Mouse (Mus musculus) layer of hippocampus, postnatal 36 days (tissue): ENCODE measurements at regions not wholly inside any gene's neighbourhood (a gene's known extent, or its start where the extent isn't known, plus 50 kb on each side); places are given as distances from the start of the nearest gene placed in this dataset.

Experiments used
- DNase-seq, 2 experiments: peaks; one replicate each; pipeline ENCODE4 v3.0.0; 2022

DNA sequence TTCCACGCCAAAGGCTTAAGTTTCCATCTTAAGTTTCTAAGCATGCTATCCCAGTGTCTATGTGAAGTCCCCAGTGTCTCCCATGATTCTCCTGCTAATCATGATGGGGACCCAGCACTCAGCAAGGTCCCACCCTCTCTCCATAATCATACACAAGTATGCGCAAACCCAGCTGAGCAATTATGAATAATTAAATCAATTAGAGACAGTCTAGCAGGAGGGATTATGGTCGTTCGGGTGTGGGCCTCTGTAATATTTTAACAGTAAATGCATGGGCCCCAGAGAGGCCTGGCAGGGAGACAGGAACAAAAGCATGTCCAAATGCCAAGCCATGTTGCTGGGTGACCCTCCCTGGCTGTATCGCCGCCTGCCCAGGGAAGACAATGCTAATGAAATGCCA, 73.1 kb upstream of the Msx1 start:
- no peak for DNase-seq

DNA sequence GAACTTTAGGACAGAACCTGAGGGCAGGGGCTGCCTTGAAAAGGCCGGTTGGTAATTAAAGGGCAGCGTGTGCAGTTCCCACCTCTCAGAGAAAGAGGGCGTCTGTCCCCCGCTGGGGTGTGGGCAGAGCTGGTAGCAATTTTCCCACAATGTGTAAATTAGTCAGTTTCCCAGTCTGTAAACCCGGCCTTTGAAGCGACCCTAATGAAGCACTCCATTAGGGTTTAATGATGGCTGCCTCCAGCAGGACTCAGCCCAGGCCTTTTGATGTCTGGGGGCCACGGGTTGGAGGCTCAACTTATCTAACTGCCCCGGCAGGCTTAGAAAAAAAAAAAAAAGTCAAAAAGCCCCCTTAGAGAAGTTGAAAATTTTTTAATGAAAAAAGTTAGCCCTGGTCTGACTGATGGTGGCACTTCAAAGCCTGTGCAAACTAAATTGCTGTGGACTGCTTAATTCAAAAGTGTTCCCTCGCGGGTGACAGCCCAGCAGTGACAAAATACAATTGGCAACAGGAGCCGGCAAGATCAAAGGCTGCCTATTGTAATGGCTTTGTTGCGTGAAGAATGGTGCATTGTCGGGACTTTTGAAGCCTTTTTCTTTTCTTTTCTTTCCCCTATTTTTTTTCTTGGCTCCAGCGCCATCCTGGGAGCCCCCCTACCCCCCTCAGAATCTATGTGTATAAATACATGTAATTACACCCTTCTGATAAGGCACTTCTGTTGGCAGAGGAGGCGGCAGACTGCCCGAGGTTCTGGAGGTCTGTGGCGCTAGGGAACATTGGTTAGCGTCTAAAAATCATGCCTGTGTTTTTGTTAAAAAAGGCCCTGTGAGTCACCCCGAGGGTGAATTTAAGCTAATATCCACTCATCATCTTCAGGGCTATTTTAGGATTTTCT, 71.3 kb upstream of the Msx1 start:
- no peak for DNase-seq

DNA sequence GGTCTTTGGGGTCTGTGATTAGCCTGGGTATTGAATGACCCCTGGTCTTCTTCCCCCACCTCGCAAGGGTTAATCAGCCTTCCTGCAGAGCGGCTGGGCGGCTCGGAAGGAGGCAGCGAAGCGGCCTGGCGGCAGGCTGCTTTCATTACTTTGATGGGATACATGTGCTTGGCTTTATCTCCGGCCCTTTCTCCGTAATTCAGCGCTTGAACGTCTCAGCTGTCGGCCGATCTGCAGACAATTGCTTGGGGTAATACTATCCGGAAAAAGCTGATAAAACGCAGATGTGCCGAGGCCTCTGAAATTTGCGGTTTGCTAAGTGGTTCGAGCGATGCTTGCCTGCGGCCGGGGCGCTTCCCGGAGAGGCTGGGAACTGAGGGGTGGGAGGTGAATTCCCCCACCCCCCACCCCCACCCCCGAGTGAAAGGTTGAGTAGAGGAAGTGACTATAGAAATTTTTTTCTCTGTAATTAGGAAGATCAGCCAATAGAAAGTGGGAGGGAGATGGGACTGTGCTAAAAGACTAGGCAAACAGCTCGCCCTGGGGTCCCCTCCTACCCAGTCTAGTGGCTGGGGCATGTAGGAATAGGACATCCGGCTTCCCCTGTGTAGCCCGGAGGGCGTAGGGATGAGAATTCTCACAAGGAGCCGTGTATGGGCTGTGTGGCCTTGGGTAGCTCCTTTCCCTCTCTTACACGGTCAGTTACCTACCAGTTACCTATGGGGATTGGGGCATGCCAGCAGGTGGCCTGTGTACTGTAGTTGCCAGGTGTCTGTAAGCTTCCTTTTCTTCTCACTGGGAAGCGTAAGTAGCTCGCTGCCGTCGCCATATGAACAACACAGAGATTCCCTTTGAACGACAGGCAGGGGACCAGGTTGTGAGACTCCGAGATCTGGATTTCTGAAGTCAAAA, 69.5 kb upstream of the Msx1 start:
- no peak for DNase-seq

DNA sequence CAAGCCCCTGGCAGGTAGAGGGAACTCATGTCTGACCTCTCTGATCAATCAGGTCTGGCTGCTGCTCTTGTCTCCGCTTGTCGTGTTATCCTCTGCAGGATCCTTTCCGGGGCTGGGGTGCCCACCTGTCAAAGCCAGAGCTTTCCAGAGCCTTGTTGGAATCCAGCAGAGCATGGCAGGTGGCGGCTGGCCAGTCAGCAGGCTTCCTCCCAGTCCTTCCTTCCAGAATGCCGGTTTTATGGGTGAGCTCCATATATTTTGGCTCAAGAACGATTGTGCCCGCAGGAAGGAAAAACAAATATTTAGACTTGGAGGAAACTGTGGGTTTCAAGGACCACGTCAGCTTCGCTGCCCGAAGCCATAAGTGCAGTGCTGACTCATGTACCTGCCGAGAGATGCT, 66.3 kb upstream of the Msx1 start:
- DNase-seq = no peak

DNA sequence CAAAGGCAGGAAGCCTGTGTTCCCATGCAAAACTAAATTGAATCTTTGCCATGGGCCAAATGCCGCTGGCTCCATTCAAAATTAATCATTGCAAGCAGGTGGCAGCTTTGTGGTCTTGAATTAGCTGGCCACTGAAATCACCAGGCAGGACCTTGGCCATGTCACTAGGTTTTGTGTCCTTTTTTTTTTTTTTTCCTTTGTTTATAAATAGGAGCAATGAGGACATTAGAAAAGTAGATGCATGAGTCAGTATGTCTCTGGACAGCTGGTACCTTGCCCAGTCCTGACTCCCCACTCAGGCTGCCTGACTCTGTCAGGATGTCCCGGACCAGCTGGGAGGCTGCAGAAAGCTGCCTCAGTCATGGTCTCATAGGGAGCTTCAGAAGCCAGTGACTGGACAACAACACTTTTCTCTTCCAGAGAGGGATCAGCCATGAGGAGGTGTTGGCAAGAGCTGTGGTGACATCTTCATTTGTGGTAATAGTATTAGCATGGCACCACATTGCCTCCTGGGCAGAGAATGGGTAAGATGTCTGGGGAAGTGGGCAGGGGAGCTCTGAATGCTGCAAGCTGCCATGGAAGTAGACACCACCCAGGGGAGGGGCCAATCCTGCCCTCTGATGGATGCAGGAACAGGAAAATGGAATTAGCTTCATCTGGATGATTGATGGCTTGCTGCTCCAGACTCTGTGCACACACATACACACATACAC, 55.4 kb upstream of the Msx1 start:
- DNase-seq = no peak

DNA sequence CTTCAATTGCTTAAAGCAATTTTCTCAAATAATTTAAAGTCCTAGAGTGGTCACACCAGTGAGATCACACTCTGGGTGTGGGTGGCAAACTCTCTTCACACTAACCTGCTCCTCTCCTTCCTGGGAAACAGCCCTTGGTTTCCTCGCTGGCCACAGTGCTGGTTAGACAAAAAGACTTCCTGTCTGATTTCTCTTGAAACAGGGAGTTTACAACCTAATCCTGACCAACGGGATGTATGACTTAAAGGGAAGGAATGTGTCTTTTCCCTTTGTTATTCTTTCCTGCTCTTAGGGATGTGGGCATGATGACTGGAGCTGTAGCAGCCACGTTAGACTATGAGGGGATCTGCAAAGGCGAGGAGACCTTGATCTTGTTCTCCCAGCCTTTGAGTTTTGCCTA, 51.9 kb upstream of the Msx1 start:
- no peak for DNase-seq

DNA sequence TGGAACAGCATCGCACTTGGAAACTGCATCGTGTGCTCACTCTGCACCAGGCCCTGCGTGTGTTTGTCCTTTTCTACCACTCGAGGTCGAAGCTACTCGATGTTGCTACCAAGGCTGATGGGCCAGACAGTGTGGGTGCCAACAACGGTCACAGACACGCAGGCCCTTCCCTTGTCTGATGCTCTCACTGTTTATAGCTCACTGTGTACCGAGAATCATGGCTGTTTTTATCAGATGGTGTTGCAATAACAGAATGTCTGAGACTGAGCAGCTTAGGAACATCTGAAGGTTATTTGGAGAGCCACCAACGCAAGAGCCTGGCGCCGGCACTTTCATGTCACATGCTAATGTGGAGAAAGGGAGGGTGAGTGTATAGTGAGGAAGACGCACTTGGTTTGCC, 51.1 kb upstream of the Msx1 start:
- DNase-seq = peak; percentile 11 to 20

DNA sequence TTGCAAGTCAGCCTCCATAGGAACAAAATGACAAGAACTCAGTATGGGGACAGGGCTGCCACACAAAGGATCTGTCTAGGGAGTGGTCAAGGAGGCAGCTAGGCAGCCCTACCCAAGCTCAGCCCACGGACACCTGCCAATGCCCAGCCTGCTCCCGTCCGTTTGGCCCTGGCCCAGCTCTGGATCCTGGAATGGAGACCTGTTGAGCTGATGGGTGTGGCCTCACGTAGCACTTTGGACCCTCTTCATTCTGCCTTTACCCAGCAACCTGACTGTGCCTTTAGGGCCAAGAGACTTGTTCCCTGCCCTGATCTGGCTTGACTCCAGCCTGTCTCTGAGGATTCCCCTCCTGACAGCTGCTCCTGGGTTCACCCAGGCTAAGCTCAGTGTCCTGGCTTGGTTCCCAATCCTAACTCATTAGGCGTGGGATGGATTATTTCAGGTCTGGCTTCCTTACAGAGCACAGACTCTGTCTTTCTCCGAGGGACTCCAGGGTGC, 50.5 kb upstream of the Msx1 start:
- DNase-seq = no peak
